Mouse (Mus musculus) adrenal gland, postnatal 36 days (tissue): Measurements from ENCODE around the gene Grrp1. TPM values are rescaled to one million over a fixed set of nuclear protein-coding genes. Genes with fewer than 3 reads are reported as not detected.
"Not testable (repeated sequence)": the region's sequence is repeated elsewhere in the genome, so short reads cannot be mapped to it uniquely, and the experiment has no call there.

Source experiments
- DNase-seq, 2 experiments: peaks; one replicate each; pipeline ENCODE4 v3.0.0; 2021; ENCODE audit warnings: mixed read lengths in 1 of 2
- total RNA-seq, 2 experiments: library from RNA; stranded (reverse); gene quantifications; 2 replicates each; pipeline ENCODE4 v1.2.3; 2021

Grrp1 gene
- total RNA-seq, 2 experiments from 2014 or later: 6.0 to 11.6 TPM

- no peak for DNase-seq
Observed at GRCm38 (mm10) chr4:134271979-134272378, 18.1 kb upstream of the Grrp1 start.

DNA sequence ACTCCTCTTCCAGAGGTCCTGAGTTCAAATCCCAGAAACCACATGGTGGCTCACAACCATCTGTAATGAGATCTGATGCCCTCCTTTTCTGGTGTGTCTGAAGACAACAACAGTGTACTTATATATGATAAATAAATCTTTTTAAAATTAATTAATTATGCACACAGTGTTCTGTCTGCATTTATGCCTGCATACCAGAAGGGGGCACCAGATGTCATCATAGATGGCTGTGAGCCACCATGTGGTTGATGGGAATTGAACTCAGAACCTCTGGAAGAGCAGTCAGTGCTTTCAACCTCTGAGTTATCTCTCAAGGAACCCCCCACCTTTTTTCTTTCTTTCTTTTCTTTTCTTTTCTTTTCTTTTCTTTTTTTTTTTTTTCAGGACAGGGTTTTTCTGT lies 15.7 kb upstream of the Grrp1 start:
- DNase-seq: not testable (repeated sequence)

- DNase-seq: no peak
Observed at GRCm38 (mm10) chr4:134268102-134268655, 14.3 kb upstream of the Grrp1 start.

GRCm38 (mm10) chr4:134265860-134266585 lies 12.1 kb upstream of the Grrp1 start:
- DNase-seq: no peak

DNA sequence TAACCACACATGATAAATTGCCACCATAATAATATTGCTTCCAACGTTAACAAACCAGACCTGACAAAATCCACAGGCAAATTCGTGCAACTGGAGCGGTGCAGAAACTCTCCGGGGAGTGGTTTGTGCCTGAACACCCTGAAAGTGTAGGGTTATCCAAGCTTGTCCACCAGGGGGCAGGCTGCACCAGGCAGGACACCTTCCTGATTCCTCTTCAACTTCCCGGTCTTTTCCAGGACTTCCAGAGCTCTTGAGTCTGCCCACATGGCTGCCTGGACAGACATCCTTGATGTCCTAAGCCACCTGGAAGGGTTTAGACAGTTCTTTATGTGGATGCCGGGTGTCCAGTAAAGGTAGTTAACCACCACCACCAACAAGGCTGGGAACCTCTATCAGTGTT lies 9.3 kb upstream of the Grrp1 start:
- DNase-seq: peak; percentile 74 to 88

GRCm38 (mm10) chr4:134258354-134258753 lies 4.4 kb upstream of the Grrp1 start:
- DNase-seq: no peak

DNA sequence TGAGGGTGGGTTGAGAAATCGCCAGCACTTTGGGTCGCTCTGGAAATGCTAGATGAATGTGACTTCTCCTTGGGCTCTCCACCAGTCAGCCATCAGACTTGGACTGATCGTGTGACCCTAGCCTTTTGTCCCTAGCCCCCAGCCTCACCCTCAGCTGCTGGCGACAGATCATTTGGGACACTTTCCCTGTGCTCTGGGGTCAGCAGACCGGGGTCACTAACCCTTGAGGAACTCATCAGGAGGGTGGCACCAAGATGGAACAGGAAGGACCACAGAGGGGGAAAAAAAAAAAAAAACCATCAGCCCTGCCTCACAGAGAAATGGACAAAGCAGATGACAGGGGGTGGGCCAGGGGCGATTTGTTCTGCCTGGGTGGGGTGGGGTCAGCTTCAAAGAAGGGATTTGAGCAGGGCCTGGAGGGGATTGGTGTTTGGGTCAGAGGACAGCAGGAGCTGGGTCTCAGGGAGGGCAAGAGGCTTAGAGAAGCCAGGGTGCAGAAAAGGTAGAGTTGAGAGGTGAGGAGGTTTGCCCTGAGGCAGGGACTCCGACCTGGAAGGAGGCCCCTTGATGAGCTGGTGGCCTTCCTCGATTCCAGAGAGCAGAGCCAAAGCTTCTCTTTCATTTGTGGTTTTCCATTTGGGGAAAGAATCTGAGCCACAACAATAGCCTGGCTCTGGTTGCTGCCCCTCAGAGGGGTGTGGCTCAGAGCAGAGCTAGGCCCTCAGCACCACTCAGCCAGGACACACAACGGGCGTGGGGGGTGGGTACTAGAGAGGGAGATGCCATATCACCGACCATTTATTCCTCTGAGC lies 3.5 kb upstream of the Grrp1 start:
- no peak for DNase-seq

- peak; percentile 41 to 53 for DNase-seq
Observed at GRCm38 (mm10) chr4:134256407-134257197, 2.7 kb upstream of the Grrp1 start.

- DNase-seq: peak; percentile 25 to 56
Observed at GRCm38 (mm10) chr4:134255854-134256253, 1.9 kb upstream of the Grrp1 start.

GRCm38 (mm10) chr4:134254835-134255234 lies 929 bp upstream of the Grrp1 start:
- no peak for DNase-seq

GRCm38 (mm10) chr4:134252911-134253721 lies 790 bp downstream of the Grrp1 start:
- DNase-seq: peak; percentile 20 to 55

DNA sequence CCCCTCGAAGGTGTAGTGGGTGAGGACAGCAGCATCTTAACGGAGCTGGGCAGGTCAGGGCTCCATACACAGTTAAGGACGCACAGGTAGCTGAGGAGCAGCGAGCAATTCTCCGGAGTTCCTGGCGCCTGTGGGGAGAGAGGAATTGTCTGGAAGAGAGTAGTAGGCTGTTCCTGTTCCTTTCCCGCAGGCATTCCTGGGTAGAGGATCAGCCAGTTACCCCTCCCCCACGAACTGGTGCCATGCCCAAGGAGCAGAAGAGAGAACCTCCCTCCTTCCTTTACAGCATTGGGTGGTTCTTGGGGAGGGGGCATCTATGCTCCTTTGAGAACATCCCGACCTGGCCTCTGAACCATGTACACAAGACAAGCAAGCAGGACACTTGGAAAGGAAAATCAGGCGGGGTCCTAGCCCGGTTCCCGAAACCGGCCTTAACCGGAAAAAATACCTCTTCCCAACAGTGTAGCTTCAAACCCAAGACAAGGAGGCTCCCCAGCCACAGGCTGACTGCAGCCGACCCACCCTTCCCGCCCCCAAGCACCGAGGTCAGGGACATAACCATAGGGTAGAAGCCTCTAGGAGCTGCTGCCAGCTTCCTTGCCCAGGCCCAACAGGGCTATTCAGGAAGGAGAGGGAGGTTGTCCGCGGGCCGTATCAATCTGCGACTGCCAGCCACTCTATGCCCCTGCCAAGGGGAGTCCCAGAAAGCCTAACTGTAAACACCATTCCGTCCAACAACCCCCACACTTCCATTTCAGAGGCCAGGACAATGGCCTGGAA lies 1.6 kb downstream of the Grrp1 start:
- peak in 1 of 2 experiments; percentile 41 for DNase-seq

DNA sequence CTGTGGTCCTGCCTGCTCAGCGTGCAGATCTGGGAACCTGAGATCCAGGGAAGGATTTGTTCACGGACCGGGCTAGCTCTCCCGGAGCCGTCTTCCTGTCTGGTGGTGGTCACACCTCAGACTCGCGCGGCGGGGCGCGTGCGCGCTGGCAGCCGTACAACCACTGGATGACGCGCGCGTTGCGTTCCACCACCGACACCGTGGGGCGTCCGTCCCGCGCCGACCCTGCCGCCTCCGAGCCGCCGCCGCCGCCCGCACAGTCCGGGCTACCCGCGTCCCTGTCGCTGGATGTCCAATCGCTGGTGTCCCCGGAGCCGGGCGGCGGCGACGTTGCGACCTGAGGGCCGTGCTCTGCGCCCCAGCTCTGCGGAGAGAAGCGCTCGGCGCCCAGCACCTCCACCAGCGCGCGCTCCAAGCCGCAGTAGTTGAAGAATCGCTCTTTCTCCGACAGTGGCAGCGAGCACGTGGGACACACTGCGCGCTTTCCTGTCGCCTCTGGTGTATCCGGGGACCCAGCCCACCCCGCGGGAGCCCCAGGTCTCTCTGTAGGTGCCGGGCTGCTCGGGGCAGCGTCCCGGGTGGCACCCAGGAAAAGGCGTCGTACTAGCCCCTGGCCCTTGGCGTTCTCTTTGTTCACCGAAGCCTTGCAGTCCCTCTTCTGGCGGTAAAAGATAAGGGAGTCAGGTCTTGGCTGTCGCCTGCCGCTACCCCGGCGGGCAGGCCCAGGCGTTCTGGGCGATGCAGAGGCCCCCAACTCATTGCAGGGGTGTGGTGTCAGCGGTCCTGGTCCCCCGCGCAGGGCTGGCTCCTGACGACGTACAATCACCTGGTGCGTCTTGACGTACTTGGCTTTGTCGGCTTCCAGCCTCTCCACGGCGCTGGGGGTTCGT lies 2.4 kb downstream of the Grrp1 start:
- DNase-seq: peak; percentile 34 to 45

DNA sequence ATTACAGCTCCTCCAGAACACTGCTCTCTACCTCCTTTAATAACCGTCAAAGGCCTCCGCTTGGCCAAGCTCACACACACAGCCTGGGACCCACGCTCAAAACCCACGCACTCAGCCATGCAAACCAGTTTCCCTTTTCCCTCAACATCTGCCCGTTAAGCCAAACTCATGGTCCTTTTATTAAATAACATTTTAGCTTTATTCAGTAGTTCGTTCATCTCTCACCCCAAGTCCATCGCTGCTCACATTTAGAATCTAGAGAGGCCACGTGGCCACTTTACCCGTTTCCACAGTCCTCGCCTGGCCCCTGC lies 3.0 kb downstream of the Grrp1 start:
- no peak for DNase-seq

- no peak for DNase-seq
Observed at GRCm38 (mm10) chr4:134250116-134250929, 3.6 kb downstream of the Grrp1 start.

- DNase-seq: peak; percentile 76 to 87
Observed at GRCm38 (mm10) chr4:134249651-134250050, 4.3 kb downstream of the Grrp1 start.

DNA sequence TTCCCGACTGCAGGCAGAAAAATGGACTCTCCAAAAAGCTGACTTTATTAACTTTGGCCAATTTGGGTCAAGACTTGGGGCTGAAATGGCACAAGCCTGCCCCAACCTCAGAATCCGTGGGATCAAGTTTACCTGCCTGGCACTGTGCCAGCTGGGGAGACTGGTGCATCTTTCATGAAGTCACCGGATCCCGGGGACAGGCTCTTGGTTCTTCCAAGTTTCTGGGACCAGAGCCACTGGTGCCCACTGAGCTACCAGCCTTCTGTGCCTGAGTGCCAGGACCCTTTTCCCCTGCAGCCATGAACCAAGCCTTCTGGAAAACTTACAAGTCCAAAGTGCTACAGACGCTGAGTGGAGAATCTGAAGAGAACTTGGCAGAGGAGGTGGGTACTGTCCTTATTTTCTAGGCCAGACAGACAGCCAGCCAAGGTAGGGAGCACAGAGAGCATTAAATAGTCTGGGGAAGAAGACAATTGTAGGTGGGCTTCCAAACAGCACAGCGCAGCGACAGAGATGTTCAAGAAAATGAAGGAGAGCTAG lies 7.1 kb downstream of the Grrp1 start, which contains the start of gene Gm30191:
TSS of gene Gm30191 (plus strand) at position 217 of the 540 bp plus-strand sequence.
- DNase-seq: no peak

- no peak for DNase-seq
Observed at GRCm38 (mm10) chr4:134246256-134246655, 7.7 kb downstream of the Grrp1 start.
